Mouse (Mus musculus): ENCODE results near the gene Gm17542.

GRCm38 (mm10) chr10:58663868-58664267 is 54.1 kb downstream of the Gm17542 start:
- TF ChIP-seq TAL1 (IDR thresholded peaks at IDR 0.05; ENCODE audit: low read length) (no peak), POLR2A (IDR thresholded peaks at IDR 0.05; ENCODE audit: control insufficient read depth in 1 of 2, insufficient read depth in 1 of 2, low read depth in 1 of 2, low read length in 2 of 2, poor library complexity in 1 of 2) (no peak), MAFK (IDR thresholded peaks at IDR 0.05; ENCODE audit: borderline replicate concordance, low read depth, low read length) (no peak)
